Mouse (Mus musculus) embryonic fibroblast, embryonic 13.5 days (primary cell): ENCODE data around the gene Atp11a.

Experiments
- CTCF ChIP-seq: IDR thresholded peaks from 2 replicates; pipeline ENCODE4 v1.5.1; 2011; ENCODE audit warnings: mild to moderate bottlenecking, control low read depth, low read length, moderate library complexity, borderline replicate concordance; ENCODE audit not compliant: insufficient read depth
- POLR2A ChIP-seq: IDR thresholded peaks from 2 replicates; pipeline ENCODE4 v1.6.1; 2011; ENCODE audit warnings: low read depth, mild to moderate bottlenecking, control low read depth, low read length, moderate library complexity

GRCm38 (mm10) chr8:12811231-12811630 is 54.4 kb downstream of the Atp11a start:
- TF ChIP-seq POLR2A (no peak), CTCF (no peak)
